Mouse (Mus musculus): ENCODE measurements around the gene Sgsm1. TPM values are rescaled to one million over a fixed set of nuclear protein-coding genes. Genes with fewer than 3 reads are reported as not detected.

The Sgsm1 gene
- polyA plus RNA-seq (2015; fragmentation: Nextera tagmentation; extraction: Ambion mirVana) = 7.1 and 7.4 TPM in 2 replicates

DNA sequence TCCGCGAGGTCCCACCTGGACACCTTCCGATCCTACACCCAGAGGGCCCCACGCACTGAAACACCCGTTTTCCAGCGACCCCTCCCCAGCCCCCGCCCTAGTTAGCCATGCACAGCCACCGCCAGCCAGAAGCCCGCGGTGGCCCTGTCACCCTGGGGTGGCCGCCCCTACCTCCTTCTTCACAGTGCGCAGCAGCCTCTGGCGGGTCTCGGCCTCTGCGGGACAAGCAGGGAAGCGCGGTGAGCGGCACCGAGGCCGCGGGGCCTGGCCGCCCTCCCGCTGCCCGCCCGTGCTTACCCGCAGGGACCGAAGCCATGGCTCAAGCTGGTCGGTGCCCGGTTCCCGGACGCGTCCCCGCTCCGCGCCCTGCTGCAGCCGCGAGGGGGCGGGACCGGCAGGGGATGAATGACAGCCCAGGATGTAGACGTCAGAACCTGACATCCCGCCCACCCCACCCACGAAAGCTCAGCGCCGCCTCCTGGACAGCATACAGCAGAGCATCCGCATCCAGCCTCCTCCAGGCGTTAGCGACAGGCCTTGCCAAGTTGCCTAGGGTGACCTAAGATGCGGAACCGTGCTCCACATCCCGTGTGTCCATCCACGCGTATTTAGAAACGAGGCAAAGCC lies at the start of gene Sgsm1:
Sgsm1 (minus strand) TSS at position 410 of the 627 bp plus-strand sequence.
- Histone ChIP-seq H3K4me3 (replicated peaks; ENCODE audit: low read length) (peak within 1 kb of the TSS; percentile 61), H3K27ac (ENCODE audit: low read length) (no peak within 1 kb of the TSS), H3K9ac (ENCODE audit: low read length) (peak within 1 kb of the TSS; percentile 80), H3K9me3 (replicated peaks; ENCODE audit: control insufficient read depth, low read length) (peaks cover 3% of the 10 kb centered on the region; the same call in 1 of the 2 replicates), H3K4me1 (ENCODE audit: control insufficient read depth, insufficient read depth, low read length) (peaks cover 13% of the 10 kb centered on the region), H3K27me3 (ENCODE audit: control insufficient read depth, insufficient read depth, low read length) (peaks cover 3% of the 10 kb centered on the region), H3K36me3 (ENCODE audit: control insufficient read depth, insufficient read depth, low read length) (no peaks in the 10 kb centered on the region), H3K4me2 (ENCODE audit: low read depth, low read length) (peak within 1 kb of the TSS; percentile 88)
- peak; percentile 82 for ATAC-seq (ENCODE audit: insufficient read depth, low FRiP score)
- WGBS = 3% methylated on average over 53 of the region's 53 CpGs

DNA sequence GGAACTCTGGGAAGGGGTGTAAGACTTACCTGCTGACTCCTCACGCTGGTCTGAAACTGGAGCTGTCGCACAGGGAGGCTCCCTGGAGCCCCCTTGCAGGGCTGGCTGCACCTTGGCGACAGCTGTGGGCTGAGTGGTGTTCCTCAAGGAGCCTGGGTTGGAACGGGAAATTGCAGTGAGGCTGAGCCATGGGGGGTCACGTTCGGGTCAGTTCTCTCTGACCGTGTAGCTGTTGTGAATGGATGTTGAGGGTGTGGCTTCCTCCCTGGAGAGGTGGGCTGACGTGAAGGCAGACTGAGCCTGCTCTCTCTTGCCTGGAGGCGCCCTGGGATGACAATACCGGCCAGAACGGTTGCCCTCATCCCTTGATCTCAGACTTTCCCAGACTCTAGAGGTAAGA lies 48.2 kb upstream of the Sgsm1 start:
- WGBS = 5% methylated on average over 11 of the region's 11 CpGs
- Histone ChIP-seq H3K9me3 (replicated peaks; ENCODE audit: control insufficient read depth, low read length) (no peaks in the 10 kb centered on the region), H3K27ac (ENCODE audit: low read length) (no peak overlapping the region), H3K4me1 (ENCODE audit: control insufficient read depth, insufficient read depth, low read length) (no peaks in the 10 kb centered on the region; the same call in 1 of the 2 replicates), H3K9ac (ENCODE audit: low read length) (no peak overlapping the region), H3K27me3 (ENCODE audit: control insufficient read depth, insufficient read depth, low read length) (no peaks in the 10 kb centered on the region), H3K36me3 (ENCODE audit: control insufficient read depth, insufficient read depth, low read length) (no peaks in the 10 kb centered on the region), H3K4me2 (ENCODE audit: low read depth, low read length) (no peak overlapping the region), H3K4me3 (replicated peaks; ENCODE audit: low read length) (no peak overlapping the region)
- peak; percentile 67 for ATAC-seq (ENCODE audit: insufficient read depth, low FRiP score)

DNA sequence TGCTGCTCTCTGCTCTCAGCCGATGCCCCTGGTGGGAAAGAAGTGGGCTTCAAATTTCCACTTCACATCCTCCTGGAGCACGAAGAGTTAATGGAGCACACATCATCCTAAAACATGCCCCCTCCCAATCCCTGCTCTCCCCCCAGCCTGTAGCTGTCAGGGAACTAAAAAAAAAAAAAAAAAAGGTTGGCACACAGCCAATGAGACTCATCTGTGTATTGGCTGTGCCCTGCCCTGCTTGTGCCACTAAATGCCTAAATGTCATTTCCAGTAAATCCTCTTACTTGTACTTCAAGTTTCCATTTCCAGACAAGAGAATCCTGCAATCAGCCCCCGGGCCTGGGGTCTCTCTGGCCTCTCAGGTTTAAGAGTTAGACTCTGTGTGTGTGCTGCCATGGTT lies 47.1 kb upstream of the Sgsm1 start:
- no peak for ATAC-seq (ENCODE audit: insufficient read depth, low FRiP score)
- Histone ChIP-seq H3K9me3 (replicated peaks; ENCODE audit: control insufficient read depth, low read length) (no peaks in the 10 kb centered on the region), H3K9ac (ENCODE audit: low read length) (no peak overlapping the region), H3K36me3 (ENCODE audit: control insufficient read depth, insufficient read depth, low read length) (no peaks in the 10 kb centered on the region), H3K4me2 (ENCODE audit: low read depth, low read length) (no peak overlapping the region), H3K4me3 (replicated peaks; ENCODE audit: low read length) (no peak overlapping the region), H3K27ac (ENCODE audit: low read length) (no peak overlapping the region), H3K27me3 (ENCODE audit: control insufficient read depth, insufficient read depth, low read length) (no peaks in the 10 kb centered on the region), H3K4me1 (ENCODE audit: control insufficient read depth, insufficient read depth, low read length) (no peaks in the 10 kb centered on the region; the same call in 1 of the 2 replicates)
- 46% methylated on average over 3 of the region's 3 CpGs for WGBS

DNA sequence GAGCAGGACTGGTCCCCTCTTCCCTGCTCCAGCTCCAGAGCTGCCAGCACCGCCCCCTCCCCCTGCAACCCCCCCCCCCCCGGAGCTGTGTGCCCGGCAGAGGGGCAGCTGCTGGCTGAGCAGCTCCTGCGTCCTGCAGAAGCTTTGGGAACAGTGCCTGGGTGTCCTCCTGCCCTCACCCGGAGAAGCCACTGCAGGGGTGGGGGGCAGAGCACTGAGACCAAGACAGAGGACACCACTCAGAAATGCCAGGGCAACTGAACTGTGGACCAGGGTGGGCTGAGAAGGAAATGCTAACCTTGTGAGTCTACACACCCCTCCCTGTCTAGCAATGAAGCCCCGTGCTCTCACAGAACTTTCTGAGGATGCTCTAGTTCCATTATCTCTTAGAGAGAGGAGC lies 46.6 kb upstream of the Sgsm1 start, which contains the start of gene Aym1:
Aym1 (plus strand) TSS at position 109 of the 400 bp plus-strand sequence.
- WGBS = 33% methylated on average over 5 of the region's 6 CpGs
- H3K27ac ChIP-seq (ENCODE audit: low read length) = no peak within 1 kb of the TSS
- no peak for ATAC-seq (ENCODE audit: insufficient read depth, low FRiP score)
- no peak within 1 kb of the TSS for H3K4me3 ChIP-seq (replicated peaks; ENCODE audit: low read length)
- H3K9me3 ChIP-seq (replicated peaks; ENCODE audit: control insufficient read depth, low read length) = no peaks in the 10 kb centered on the region
- no peak within 1 kb of the TSS for H3K9ac ChIP-seq (ENCODE audit: low read length)
- H3K4me2 ChIP-seq (ENCODE audit: low read depth, low read length) = no peak within 1 kb of the TSS
- H3K27me3 ChIP-seq (ENCODE audit: control insufficient read depth, insufficient read depth, low read length) = no peaks in the 10 kb centered on the region
- no peaks in the 10 kb centered on the region; the same call in 1 of the 2 replicates for H3K4me1 ChIP-seq (ENCODE audit: control insufficient read depth, insufficient read depth, low read length)
- no peaks in the 10 kb centered on the region for H3K36me3 ChIP-seq (ENCODE audit: control insufficient read depth, insufficient read depth, low read length)

DNA sequence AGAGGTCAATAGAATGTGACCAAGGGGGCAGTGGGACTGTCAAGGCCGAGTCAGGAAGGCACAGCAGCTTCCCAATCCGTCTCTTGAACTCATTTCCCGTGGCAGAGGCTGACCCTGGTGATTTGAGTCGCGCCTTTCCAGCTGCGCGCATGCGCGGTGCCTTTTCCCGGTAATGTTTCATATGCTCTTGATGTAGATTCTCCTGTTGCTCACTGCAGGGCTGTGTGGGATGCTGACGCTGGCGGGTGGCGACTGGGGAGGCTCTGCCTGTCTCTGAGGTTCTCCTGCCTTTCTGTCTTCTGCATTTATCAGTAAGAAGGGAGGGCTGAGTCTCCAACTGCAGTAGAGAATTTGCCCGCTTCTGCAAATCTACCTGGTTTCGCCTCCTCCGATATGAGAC lies 43.7 kb upstream of the Sgsm1 start:
- WGBS = 48% methylated on average over 16 of the region's 16 CpGs
- no peaks in the 10 kb centered on the region for H3K9me3 ChIP-seq (replicated peaks; ENCODE audit: control insufficient read depth, low read length)
- no peak overlapping the region for H3K27ac ChIP-seq (ENCODE audit: low read length)
- no peak overlapping the region for H3K4me2 ChIP-seq (ENCODE audit: low read depth, low read length)
- ATAC-seq (ENCODE audit: insufficient read depth, low FRiP score) = no peak
- no peaks in the 10 kb centered on the region; the same call in 1 of the 2 replicates for H3K4me1 ChIP-seq (ENCODE audit: control insufficient read depth, insufficient read depth, low read length)
- no peak overlapping the region for H3K9ac ChIP-seq (ENCODE audit: low read length)
- 0 out of 2 replicates have a peak, but pooled peaks cover under 1% of the 10 kb centered on the region for H3K27me3 ChIP-seq (ENCODE audit: control insufficient read depth, insufficient read depth, low read length)
- no peaks in the 10 kb centered on the region for H3K36me3 ChIP-seq (ENCODE audit: control insufficient read depth, insufficient read depth, low read length)
- no peak overlapping the region for H3K4me3 ChIP-seq (replicated peaks; ENCODE audit: low read length)

DNA sequence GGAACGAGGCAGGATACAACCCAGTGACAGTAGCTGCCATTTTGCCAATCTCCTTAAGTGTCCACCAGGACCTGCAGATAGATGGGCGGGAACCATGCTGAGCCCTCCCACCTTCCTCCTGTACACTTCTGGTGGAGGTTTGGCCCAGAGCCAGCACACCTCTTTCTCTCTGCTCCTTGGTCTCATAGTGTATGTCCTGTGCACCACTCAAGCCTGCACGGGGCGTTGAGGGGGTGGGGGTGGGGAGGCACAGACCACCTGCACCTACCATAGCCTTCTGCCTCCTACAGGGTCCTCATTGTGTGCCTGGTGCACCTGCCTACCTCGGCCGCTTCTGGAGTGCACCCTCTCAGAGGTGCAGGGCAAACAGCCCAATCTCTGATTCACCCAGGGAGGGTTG lies 42.0 kb upstream of the Sgsm1 start:
- Histone ChIP-seq H3K4me2 (ENCODE audit: low read depth, low read length) (no peak overlapping the region), H3K27ac (ENCODE audit: low read length) (no peak overlapping the region), H3K4me1 (ENCODE audit: control insufficient read depth, insufficient read depth, low read length) (no peaks in the 10 kb centered on the region), H3K9ac (ENCODE audit: low read length) (no peak overlapping the region), H3K27me3 (ENCODE audit: control insufficient read depth, insufficient read depth, low read length) (peaks cover 17% of the 10 kb centered on the region), H3K4me3 (replicated peaks; ENCODE audit: low read length) (no peak overlapping the region), H3K36me3 (ENCODE audit: control insufficient read depth, insufficient read depth, low read length) (no peaks in the 10 kb centered on the region), H3K9me3 (replicated peaks; ENCODE audit: control insufficient read depth, low read length) (no peaks in the 10 kb centered on the region)
- 45% methylated on average over 6 of the region's 6 CpGs for WGBS
- no peak for ATAC-seq (ENCODE audit: insufficient read depth, low FRiP score)

DNA sequence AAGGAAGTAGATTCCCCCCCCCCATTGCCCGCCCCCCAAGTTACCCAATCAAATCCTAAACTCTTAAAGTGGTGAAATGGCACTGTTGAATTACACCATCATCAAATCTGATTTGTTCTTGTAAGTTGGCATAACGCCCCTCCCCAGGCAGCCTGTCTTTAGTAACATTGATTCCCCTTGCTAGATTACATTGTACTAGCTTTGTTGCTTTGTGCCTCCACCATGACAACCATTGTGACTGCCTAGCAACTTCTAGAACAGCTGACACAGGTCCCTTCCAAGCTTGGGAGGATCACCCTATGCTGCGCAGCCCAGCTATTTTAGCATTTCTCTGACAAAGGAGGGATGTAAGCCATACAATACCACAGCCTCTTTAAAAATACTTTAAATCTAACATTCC lies 41.2 kb upstream of the Sgsm1 start:
- no peaks in the 10 kb centered on the region for H3K36me3 ChIP-seq (ENCODE audit: control insufficient read depth, insufficient read depth, low read length)
- H3K4me1 ChIP-seq (ENCODE audit: control insufficient read depth, insufficient read depth, low read length) = no peaks in the 10 kb centered on the region
- peaks cover 19% of the 10 kb centered on the region for H3K27me3 ChIP-seq (ENCODE audit: control insufficient read depth, insufficient read depth, low read length)
- ATAC-seq (ENCODE audit: insufficient read depth, low FRiP score) = no peak
- WGBS = 71% methylated on average over 3 of the region's 3 CpGs
- no peak overlapping the region for H3K4me2 ChIP-seq (ENCODE audit: low read depth, low read length)
- no peaks in the 10 kb centered on the region for H3K9me3 ChIP-seq (replicated peaks; ENCODE audit: control insufficient read depth, low read length)
- no peak overlapping the region for H3K27ac ChIP-seq (ENCODE audit: low read length)
- no peak overlapping the region for H3K4me3 ChIP-seq (replicated peaks; ENCODE audit: low read length)
- H3K9ac ChIP-seq (ENCODE audit: low read length) = no peak overlapping the region

DNA sequence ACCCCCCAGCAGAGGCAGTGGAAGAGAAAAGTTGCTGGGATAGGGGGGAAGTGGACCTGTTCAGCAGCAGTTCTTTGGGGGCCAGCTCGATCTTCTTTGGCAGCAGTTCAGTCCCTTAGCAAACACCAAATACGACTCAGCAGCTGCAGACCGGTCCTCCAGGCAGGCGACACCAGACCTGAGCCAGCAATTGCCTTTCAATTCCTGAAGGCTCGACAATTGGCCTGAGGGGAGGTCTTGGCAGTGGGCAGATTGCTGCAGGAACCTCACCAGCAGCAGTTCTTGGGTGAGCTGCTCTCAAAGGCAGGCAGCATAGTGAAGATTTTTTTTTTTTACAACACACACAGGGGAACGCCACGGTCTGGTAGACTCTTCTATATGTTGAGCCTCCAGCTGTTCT lies 39.2 kb upstream of the Sgsm1 start:
- WGBS = 30% methylated on average over 7 of the region's 7 CpGs
- Histone ChIP-seq H3K4me3 (replicated peaks; ENCODE audit: low read length) (no peak overlapping the region), H3K9ac (ENCODE audit: low read length) (no peak overlapping the region), H3K4me2 (ENCODE audit: low read depth, low read length) (no peak overlapping the region), H3K4me1 (ENCODE audit: control insufficient read depth, insufficient read depth, low read length) (no peaks in the 10 kb centered on the region), H3K27ac (ENCODE audit: low read length) (no peak overlapping the region), H3K27me3 (ENCODE audit: control insufficient read depth, insufficient read depth, low read length) (peaks cover 38% of the 10 kb centered on the region), H3K36me3 (ENCODE audit: control insufficient read depth, insufficient read depth, low read length) (no peaks in the 10 kb centered on the region), H3K9me3 (replicated peaks; ENCODE audit: control insufficient read depth, low read length) (no peaks in the 10 kb centered on the region)
- no peak for ATAC-seq (ENCODE audit: insufficient read depth, low FRiP score)

DNA sequence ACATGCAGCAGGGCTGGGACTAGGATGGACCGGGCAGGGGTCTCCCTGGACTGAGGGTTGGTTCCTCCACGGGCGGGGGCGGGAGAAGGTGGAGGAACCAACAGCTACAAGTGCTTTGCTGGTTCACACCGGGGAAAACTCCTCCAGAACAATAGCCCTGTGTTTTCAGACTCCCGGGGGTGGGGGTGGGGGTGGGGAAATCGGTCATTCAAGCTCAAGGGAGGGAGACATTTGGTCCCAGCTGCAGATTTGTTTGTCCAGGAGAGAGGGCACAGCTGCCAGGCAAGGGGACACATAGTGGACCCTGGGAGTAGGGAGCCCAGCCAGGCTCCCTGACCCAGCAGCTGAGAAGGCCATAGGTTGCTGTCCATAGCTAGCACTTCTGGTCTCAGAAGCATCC lies 38.6 kb upstream of the Sgsm1 start:
- Histone ChIP-seq H3K4me1 (ENCODE audit: control insufficient read depth, insufficient read depth, low read length) (no peaks in the 10 kb centered on the region), H3K9me3 (replicated peaks; ENCODE audit: control insufficient read depth, low read length) (no peaks in the 10 kb centered on the region), H3K36me3 (ENCODE audit: control insufficient read depth, insufficient read depth, low read length) (no peaks in the 10 kb centered on the region), H3K27ac (ENCODE audit: low read length) (no peak overlapping the region), H3K9ac (ENCODE audit: low read length) (no peak overlapping the region), H3K4me3 (replicated peaks; ENCODE audit: low read length) (no peak overlapping the region), H3K4me2 (ENCODE audit: low read depth, low read length) (no peak overlapping the region), H3K27me3 (ENCODE audit: control insufficient read depth, insufficient read depth, low read length) (peaks cover 44% of the 10 kb centered on the region)
- no peak for ATAC-seq (ENCODE audit: insufficient read depth, low FRiP score)
- 14% methylated on average over 7 of the region's 7 CpGs for WGBS
